Mouse (Mus musculus): Measurements from ENCODE around the gene Slc27a5. TPM values are rescaled to one million over a fixed set of nuclear protein-coding genes. Genes with fewer than 3 reads are reported as not detected.

Slc27a5 gene
- polyA plus RNA-seq, 1 experiment = 0.89 TPM

DNA sequence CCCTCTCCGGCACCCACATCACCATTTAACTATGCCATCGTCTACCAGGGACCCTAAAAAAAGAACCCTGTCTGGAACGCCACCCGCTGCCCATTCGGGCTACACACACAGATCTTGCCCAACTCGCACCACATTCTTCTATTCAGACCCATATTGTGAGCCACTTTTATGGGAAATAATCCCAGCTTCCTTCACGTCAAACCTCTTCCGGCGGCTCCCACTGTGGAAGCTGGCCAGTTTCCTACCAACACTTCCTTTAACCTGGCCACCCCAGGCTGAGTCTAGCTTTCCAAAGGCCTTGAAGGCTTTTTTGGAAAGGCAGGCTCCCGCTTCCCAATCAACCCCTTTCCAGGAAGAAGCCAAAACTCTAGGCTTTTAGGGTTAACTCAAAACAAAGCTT, 8.5 kb upstream of the Slc27a5 start:
- Histone ChIP-seq H3K4me3 (ENCODE audit: control insufficient read depth, insufficient read depth, low read length) (no peak overlapping the region), H3K27me3 (ENCODE audit: control insufficient read depth, insufficient read depth, low read length) (no peaks in the 10 kb centered on the region), H3K36me3 (ENCODE audit: control insufficient read depth, insufficient read depth, low read length) (peaks cover 10% of the 10 kb centered on the region), H3K27ac (ENCODE audit: control insufficient read depth, insufficient read depth, low read length) (no peak overlapping the region), H3K4me1 (replicated peaks; ENCODE audit: control insufficient read depth, insufficient read depth, low read length) (peaks cover 11% of the 10 kb centered on the region)
- no peak for DNase-seq
- WGBS = 97% methylated on average over 10 of the region's 10 CpGs
- TF ChIP-seq CTCF (IDR thresholded peaks at IDR 0.05; ENCODE audit: borderline replicate concordance, control insufficient read depth, extremely low read depth, insufficient read depth, low read length, poor library complexity) (no peak), POLR2A (IDR thresholded peaks at IDR 0.05; ENCODE audit: control insufficient read depth, extremely low read depth, insufficient read depth, low read length, poor library complexity) (no peak)

DNA sequence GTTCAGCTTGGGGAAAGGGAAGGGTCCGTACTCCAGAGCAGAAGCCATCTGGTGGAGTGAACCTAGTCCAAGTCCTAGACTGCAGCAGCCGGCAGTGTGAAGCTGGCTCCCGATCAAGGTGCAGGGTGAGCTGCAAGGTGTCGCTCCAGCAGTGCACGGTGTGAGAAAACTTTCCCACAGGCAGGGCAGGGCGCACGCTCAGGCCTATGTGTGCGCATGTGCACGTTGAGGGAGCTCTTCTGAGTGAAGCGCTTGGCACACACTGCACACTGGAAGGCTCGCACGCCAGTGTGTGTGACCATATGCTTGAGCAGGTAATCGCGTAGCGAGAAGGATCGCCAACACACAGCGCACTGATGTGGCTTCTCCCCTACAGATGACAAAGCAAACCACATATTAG, 8.0 kb upstream of the Slc27a5 start:
- Histone ChIP-seq H3K27ac (ENCODE audit: control insufficient read depth, insufficient read depth, low read length) (no peak overlapping the region), H3K4me3 (ENCODE audit: control insufficient read depth, insufficient read depth, low read length) (no peak overlapping the region), H3K27me3 (ENCODE audit: control insufficient read depth, insufficient read depth, low read length) (no peaks in the 10 kb centered on the region), H3K4me1 (replicated peaks; ENCODE audit: control insufficient read depth, insufficient read depth, low read length) (peaks cover 11% of the 10 kb centered on the region), H3K36me3 (ENCODE audit: control insufficient read depth, insufficient read depth, low read length) (peaks cover 10% of the 10 kb centered on the region)
- no peak for DNase-seq
- 94% methylated on average over 17 of the region's 17 CpGs for WGBS
- no peak for TF ChIP-seq CTCF (IDR thresholded peaks at IDR 0.05; ENCODE audit: borderline replicate concordance, control insufficient read depth, extremely low read depth, insufficient read depth, low read length, poor library complexity)
- TF ChIP-seq POLR2A (IDR thresholded peaks at IDR 0.05; ENCODE audit: control insufficient read depth, extremely low read depth, insufficient read depth, low read length, poor library complexity) = no peak

DNA sequence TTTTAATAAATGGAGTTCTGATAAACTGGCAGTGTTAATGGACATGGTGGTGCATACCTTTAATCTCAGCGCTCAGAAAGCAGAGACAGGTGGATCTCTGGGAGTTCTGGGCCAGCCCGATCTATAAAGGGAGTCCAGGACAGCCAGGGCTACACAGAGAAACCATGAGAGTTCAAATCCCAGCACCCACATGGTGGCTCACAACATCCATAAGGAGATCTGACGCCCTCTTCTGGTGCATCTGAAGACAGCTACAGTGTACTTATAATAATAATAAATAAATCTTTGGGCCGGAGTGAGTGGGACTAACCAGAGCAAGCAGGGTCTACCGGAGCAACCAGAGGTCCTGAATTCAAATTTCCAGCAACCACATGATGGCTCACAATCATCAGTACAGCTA, 5.4 kb upstream of the Slc27a5 start:
- H3K4me3 ChIP-seq (ENCODE audit: control insufficient read depth, insufficient read depth, low read length) = no peak overlapping the region
- peaks cover 10% of the 10 kb centered on the region for H3K36me3 ChIP-seq (ENCODE audit: control insufficient read depth, insufficient read depth, low read length)
- WGBS = 91% methylated on average over 5 of the region's 5 CpGs
- H3K4me1 ChIP-seq (replicated peaks; ENCODE audit: control insufficient read depth, insufficient read depth, low read length) = no peaks in the 10 kb centered on the region
- DNase-seq = no peak
- no peak overlapping the region for H3K27ac ChIP-seq (ENCODE audit: control insufficient read depth, insufficient read depth, low read length)
- TF ChIP-seq CTCF (IDR thresholded peaks at IDR 0.05; ENCODE audit: borderline replicate concordance, control insufficient read depth, extremely low read depth, insufficient read depth, low read length, poor library complexity) (no peak), POLR2A (IDR thresholded peaks at IDR 0.05; ENCODE audit: control insufficient read depth, extremely low read depth, insufficient read depth, low read length, poor library complexity) (no peak)
- H3K27me3 ChIP-seq (ENCODE audit: control insufficient read depth, insufficient read depth, low read length) = no peaks in the 10 kb centered on the region

GRCm38 (mm10) chr7:13001584-13001983, 3.6 kb upstream of the Slc27a5 start:
- H3K27ac ChIP-seq (ENCODE audit: control insufficient read depth, insufficient read depth, low read length) = no peak overlapping the region
- H3K4me1 ChIP-seq (replicated peaks; ENCODE audit: control insufficient read depth, insufficient read depth, low read length) = no peaks in the 10 kb centered on the region
- no peaks in the 10 kb centered on the region for H3K27me3 ChIP-seq (ENCODE audit: control insufficient read depth, insufficient read depth, low read length)
- 94% methylated on average over 1 of the region's 1 CpGs for WGBS
- no peak overlapping the region for H3K4me3 ChIP-seq (ENCODE audit: control insufficient read depth, insufficient read depth, low read length)
- H3K36me3 ChIP-seq (ENCODE audit: control insufficient read depth, insufficient read depth, low read length) = peaks cover under 1% of the 10 kb centered on the region
- TF ChIP-seq CTCF (IDR thresholded peaks at IDR 0.05; ENCODE audit: borderline replicate concordance, control insufficient read depth, extremely low read depth, insufficient read depth, low read length, poor library complexity) = no peak
- TF ChIP-seq POLR2A (IDR thresholded peaks at IDR 0.05; ENCODE audit: control insufficient read depth, extremely low read depth, insufficient read depth, low read length, poor library complexity) = no peak
- DNase-seq = no peak

GRCm38 (mm10) chr7:12998851-12999250, 859 bp upstream of the Slc27a5 start, which contains the start of gene Trim28:
Gene Trim28 (plus strand): TSS chr7:12999114.
- H3K27me3 ChIP-seq (ENCODE audit: control insufficient read depth, insufficient read depth, low read length) = no peaks in the 10 kb centered on the region
- no peak within 1 kb of the TSS for H3K4me3 ChIP-seq (ENCODE audit: control insufficient read depth, insufficient read depth, low read length)
- DNase-seq = no peak
- TF ChIP-seq CTCF (IDR thresholded peaks at IDR 0.05; ENCODE audit: borderline replicate concordance, control insufficient read depth, extremely low read depth, insufficient read depth, low read length, poor library complexity) (no peak), POLR2A (IDR thresholded peaks at IDR 0.05; ENCODE audit: control insufficient read depth, extremely low read depth, insufficient read depth, low read length, poor library complexity) (no peak)
- no peaks in the 10 kb centered on the region for H3K4me1 ChIP-seq (replicated peaks; ENCODE audit: control insufficient read depth, insufficient read depth, low read length)
- WGBS = 90% methylated on average over 3 of the region's 3 CpGs
- H3K27ac ChIP-seq (ENCODE audit: control insufficient read depth, insufficient read depth, low read length) = no peak within 1 kb of the TSS
- H3K36me3 ChIP-seq (ENCODE audit: control insufficient read depth, insufficient read depth, low read length) = no peaks in the 10 kb centered on the region

GRCm38 (mm10) chr7:12997230-12997629, 762 bp downstream of the Slc27a5 start:
- Histone ChIP-seq H3K27me3 (ENCODE audit: control insufficient read depth, insufficient read depth, low read length) (no peaks in the 10 kb centered on the region), H3K27ac (ENCODE audit: control insufficient read depth, insufficient read depth, low read length) (no peak overlapping the region), H3K4me1 (replicated peaks; ENCODE audit: control insufficient read depth, insufficient read depth, low read length) (no peaks in the 10 kb centered on the region), H3K4me3 (ENCODE audit: control insufficient read depth, insufficient read depth, low read length) (no peak overlapping the region), H3K36me3 (ENCODE audit: control insufficient read depth, insufficient read depth, low read length) (no peaks in the 10 kb centered on the region)
- DNase-seq = no peak
- TF ChIP-seq POLR2A (IDR thresholded peaks at IDR 0.05; ENCODE audit: control insufficient read depth, extremely low read depth, insufficient read depth, low read length, poor library complexity) (no peak), CTCF (IDR thresholded peaks at IDR 0.05; ENCODE audit: borderline replicate concordance, control insufficient read depth, extremely low read depth, insufficient read depth, low read length, poor library complexity) (no peak)
- 83% methylated on average over 5 of the region's 5 CpGs for WGBS

DNA sequence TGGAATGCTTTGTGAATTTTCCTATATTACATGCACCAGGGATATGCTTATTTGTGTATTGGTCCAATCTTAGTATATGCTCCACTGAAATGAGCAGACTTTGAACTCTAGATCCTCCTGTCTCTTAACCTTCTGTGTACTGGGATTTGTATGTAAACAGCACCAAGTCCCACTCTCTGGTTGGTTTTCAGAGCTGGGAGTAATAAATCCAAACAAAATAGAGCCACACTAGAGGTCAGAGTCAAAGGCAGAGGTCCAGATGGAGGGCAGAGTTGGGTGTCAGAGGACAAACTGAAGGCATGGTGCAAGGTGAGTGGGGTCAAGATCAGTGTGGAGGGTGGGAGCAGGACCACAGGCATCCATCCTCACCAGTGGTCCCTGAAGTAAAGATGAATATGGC, 2.1 kb downstream of the Slc27a5 start:
- Histone ChIP-seq H3K4me1 (replicated peaks; ENCODE audit: control insufficient read depth, insufficient read depth, low read length) (no peaks in the 10 kb centered on the region), H3K4me3 (ENCODE audit: control insufficient read depth, insufficient read depth, low read length) (no peak overlapping the region), H3K36me3 (ENCODE audit: control insufficient read depth, insufficient read depth, low read length) (no peaks in the 10 kb centered on the region), H3K27me3 (ENCODE audit: control insufficient read depth, insufficient read depth, low read length) (no peaks in the 10 kb centered on the region), H3K27ac (ENCODE audit: control insufficient read depth, insufficient read depth, low read length) (no peak overlapping the region)
- TF ChIP-seq POLR2A (IDR thresholded peaks at IDR 0.05; ENCODE audit: control insufficient read depth, extremely low read depth, insufficient read depth, low read length, poor library complexity) = no peak
- no peak for TF ChIP-seq CTCF (IDR thresholded peaks at IDR 0.05; ENCODE audit: borderline replicate concordance, control insufficient read depth, extremely low read depth, insufficient read depth, low read length, poor library complexity)
- DNase-seq = no peak
